Mouse (Mus musculus) heart, postnatal 4 days (tissue): Measurements from ENCODE around the gene Psmd5. TPM values are rescaled to one million over a fixed set of nuclear protein-coding genes. Genes with fewer than 3 reads are reported as not detected.
"Not testable (repeated sequence)": the region's sequence is repeated elsewhere in the genome, so short reads cannot be mapped to it uniquely, and the experiment has no call there.

Experiments
- DNase-seq: peaks from one replicate; pipeline ENCODE4 v3.0.0; 2021
- total RNA-seq, 2 experiments: library from RNA; stranded (reverse); gene quantifications; 2 replicates each; pipeline ENCODE4 v1.2.3; 2021

The Psmd5 gene
- total RNA-seq, 2 experiments from 2014 or later: 17.1 to 17.7 TPM

- no peak for DNase-seq
These were observed 20.8 kb upstream of the Psmd5 start for GRCm38 (mm10) chr2:34895503-34896113.

GRCm38 (mm10) chr2:34893950-34894349 lies 19.2 kb upstream of the Psmd5 start:
- DNase-seq: no peak

DNA sequence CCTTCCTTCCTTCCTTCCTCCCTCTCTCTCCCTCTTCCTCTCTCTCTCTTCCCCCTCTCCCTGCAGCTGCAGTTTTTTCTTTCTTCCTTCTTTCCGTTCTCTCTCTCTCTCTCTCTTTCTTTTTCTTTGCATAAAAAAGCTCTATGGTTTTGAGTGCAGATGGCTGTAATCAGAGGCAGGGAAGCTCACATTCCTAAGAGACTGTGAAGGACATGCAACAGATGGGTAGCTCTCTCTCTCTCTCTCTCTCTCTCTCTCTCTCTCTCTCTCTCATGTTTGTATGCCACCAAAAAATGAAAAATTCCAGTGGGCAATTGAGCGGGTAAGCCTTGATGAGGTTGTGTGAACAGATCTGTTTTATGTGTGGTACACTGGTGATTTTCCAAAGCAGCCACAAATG lies 9.4 kb upstream of the Psmd5 start:
- no peak for DNase-seq

- no peak for DNase-seq
These were observed 8.4 kb upstream of the Psmd5 start for GRCm38 (mm10) chr2:34883190-34883589.

DNA sequence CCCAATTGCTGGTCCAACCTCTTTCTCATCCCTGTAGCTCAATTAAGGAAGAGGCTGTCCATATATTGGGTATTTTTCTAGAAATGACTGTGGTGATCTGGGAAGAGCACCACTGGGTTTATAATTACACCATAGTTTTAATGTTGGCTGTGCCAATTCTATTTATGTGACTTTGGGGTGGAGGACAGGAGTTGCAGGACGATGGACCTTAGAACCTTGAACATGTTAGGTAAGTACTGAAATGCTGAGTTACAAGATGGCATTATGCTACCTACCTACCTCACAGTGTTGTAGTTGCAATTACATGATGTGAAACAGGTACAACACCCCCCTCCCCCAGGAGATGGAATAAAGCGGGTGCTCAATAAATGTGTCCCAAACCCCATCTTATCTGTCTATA lies 8.0 kb upstream of the Psmd5 start:
- no peak for DNase-seq

DNA sequence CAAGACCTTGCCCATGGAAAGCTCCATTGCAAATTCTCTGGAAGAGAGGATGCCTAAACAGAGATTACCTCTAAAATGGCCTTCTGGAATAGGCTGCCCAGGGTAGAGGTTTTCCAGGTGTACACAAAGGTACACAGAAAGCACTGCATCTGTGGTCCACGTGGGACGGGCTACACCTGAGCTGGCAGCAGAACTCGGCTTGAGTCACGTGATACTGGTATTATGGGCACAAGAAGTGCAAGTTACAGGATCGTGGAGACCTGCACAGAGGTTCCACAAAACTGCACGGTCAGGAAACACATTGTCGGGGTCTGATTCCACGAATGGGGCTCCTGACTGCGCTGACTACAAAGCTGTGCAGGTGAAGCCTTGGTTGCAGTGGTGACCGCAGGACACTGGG lies 5.3 kb upstream of the Psmd5 start:
- no peak for DNase-seq

- peak; percentile 16 for DNase-seq
These were observed 497 bp downstream of the Psmd5 start, which contains the start of gene Cutal for GRCm38 (mm10) chr2:34874271-34874670. TSS of gene Cutal (plus strand) at chr2:34874396.

DNA sequence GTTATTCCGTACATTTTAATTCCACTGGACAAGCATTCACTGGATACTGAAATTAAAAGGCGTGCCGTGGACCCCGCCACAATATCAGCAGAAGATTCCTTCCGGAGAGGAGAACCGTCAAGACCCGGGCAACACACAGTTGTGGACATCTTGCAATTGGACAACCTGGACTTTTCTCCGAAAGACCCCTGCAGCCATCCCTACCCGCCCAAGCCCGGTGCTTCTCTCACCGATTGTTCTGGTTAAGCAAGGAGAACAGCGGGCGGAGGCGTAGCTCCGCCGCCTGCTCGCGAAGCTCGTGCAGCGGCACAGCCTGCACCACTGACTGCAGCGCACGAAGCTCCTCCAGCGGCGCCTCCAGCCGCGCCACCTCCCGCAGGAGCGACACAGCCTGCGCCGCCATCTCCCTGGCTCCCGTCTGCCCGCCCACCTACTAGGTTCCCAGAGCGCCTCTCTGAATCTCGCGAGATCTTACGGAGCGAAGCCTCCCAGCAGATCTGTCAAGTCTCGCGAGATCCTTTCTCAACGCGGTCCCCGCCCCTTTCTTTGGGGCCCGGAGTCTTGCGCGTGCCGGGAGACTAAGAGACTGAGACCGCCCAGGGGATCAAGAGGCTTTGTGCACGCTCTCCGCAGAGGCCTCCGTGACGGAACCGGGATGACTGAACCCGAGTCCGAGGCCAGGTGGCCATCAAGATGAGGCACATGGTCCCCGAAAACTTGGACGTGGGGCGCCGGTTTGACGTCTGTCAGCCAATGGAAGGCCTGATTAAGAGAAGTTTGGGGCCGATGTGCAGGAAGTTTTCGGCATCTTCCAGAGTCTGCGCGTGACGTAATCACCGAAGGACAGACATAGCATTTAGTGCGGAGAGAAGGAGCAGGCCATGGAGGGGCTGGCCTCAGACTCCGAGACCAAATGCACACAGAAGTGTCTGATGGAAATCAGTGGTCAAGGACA lies 4.0 kb downstream of the Psmd5 start:
- peak; percentile 95 for DNase-seq

- no peak for DNase-seq
These were observed 5.1 kb downstream of the Psmd5 start for GRCm38 (mm10) chr2:34869680-34870079.

GRCm38 (mm10) chr2:34857728-34858127 lies 17.0 kb downstream of the Psmd5 start:
- no peak for DNase-seq

DNA sequence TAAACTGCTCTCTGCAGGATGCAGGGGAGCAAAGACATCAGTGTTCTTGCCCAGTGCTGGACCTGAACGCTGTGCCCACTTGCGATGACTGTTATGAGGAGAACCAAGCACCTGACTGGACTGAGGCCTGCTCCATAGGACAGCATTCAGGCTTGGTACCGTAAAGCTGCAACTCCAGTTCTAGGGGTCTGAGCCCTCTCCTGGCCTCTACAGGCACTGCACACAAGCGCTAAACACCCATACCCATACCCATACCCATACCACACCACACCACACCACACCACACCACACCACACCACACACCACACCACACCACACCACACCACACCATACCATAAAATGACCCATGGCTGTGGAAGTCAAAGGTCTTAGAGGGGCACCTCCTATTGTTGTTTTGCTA lies 19.5 kb downstream of the Psmd5 start:
- no peak for DNase-seq

DNA sequence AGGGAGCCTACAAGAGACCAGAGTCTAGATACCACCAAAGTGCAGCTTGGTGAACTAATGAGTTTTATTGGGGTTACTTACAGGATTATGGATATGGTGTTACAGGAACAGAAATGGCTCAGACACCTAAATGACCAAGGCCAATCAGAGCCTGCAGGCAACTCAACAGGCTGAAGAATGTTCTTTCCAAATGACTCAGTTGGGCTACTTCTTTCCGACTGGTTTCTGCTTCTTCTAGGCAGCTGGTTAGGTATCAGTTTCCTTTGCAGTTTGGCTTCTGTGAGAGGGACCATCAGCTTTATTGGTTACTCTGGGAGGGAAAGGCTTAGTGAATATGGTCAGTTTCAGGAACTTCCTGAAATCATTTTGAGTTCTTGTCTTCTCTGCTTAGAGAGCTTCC lies 27.1 kb downstream of the Psmd5 start:
- no peak for DNase-seq

- peak; percentile 58 for DNase-seq
These were observed 31.4 kb downstream of the Psmd5 start for GRCm38 (mm10) chr2:34843211-34843939.

GRCm38 (mm10) chr2:34841706-34842105 lies 33.1 kb downstream of the Psmd5 start:
- DNase-seq: no peak

- not testable (repeated sequence) for DNase-seq
These were observed 34.6 kb downstream of the Psmd5 start for GRCm38 (mm10) chr2:34840143-34840542.

DNA sequence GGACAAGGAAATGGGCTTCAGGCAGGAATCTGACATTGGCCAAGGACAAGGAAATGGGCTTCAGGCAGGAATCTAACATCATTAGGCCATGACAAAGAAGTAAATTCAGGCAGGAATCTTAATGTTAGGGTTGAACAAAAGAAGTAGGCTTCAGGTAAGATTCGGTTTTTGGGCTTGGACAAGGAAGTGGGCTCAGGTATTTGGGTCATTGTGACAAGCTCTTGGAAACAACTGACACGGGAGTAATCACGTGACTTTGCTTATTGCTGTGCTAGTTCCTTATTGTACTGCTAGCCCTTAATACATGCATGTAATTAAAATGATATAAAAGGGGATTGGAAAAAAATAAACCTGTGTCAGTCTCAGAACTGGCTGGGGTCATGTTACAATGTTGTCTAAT lies 39.1 kb downstream of the Psmd5 start:
- DNase-seq: no peak

GRCm38 (mm10) chr2:34833624-34834023 lies 41.1 kb downstream of the Psmd5 start:
- no peak for DNase-seq

GRCm38 (mm10) chr2:34832766-34833457 lies 41.9 kb downstream of the Psmd5 start, which contains the start of gene Gm34653:
TSS of gene Gm34653 (plus strand) at chr2:34833007.
- DNase-seq: not testable (repeated sequence)

GRCm38 (mm10) chr2:34830066-34830465 lies 44.7 kb downstream of the Psmd5 start:
- not testable (repeated sequence) for DNase-seq

DNA sequence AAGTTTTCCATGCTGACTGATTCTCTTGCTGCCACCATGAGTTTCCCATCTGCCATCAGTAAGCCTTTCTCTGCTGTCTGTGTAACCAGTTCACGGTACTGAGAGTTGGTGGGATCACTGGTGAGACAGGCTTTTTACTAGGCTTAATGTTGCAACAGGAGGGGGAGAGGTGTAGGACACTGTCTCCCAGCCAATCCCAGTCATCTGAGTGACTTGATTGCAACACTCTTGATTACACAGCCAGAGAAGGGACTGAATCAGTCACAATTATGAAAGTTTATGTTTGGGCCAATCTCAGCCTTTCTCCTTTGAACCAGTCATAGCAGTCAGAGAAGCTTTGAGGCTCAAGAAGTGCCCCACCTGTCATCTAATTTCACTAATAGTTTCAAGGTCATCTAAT lies 46.7 kb downstream of the Psmd5 start:
- no peak for DNase-seq

- no peak for DNase-seq
These were observed 47.2 kb downstream of the Psmd5 start for GRCm38 (mm10) chr2:34827591-34827990.
